Mouse (Mus musculus) kidney, embryonic 14.5 days (tissue): ENCODE results near the gene Kmo. TPM values are rescaled to one million over a fixed set of nuclear protein-coding genes. Genes with fewer than 3 reads are reported as not detected.

ENCODE experiments used
- ATAC-seq: fragments of 200-750 bp; cut with Nextera tagmentation; 2 replicates; pipeline ENCODE4 v1.8.0; 2017; ENCODE audit warnings: moderate number of reproducible peaks, mild to moderate bottlenecking, moderate TSS enrichment, moderate library complexity; ENCODE audit not compliant: low FRiP score, low TSS enrichment
- H3K27ac ChIP-seq: fragments of 300-500 bp; sonication (generic); 2 replicates; pipeline ENCODE4 v1.5.1; 2014; ENCODE audit warnings: low read depth, mild to moderate bottlenecking, low read length, moderate library complexity, mixed read lengths
- H3K27me3 ChIP-seq: fragments of 300-500 bp; sonication (generic); 2 replicates; pipeline ENCODE4 v1.6.1; 2014; ENCODE audit warnings: mild to moderate bottlenecking, low read length; ENCODE audit not compliant: control insufficient read depth, insufficient read depth
- H3K36me3 ChIP-seq: fragments of 300-500 bp; sonication (generic); 2 replicates; pipeline ENCODE4 v1.6.1; 2014; ENCODE audit warnings: low read length, mixed read lengths; ENCODE audit not compliant: control insufficient read depth, insufficient read depth
- H3K4me1 ChIP-seq: fragments of 300-500 bp; sonication (generic); 2 replicates; pipeline ENCODE4 v1.6.1; 2014; ENCODE audit warnings: low read length, mixed read lengths; ENCODE audit not compliant: control insufficient read depth, insufficient read depth
- H3K4me2 ChIP-seq: fragments of 300-500 bp; sonication (generic); replicated peaks from 2 replicates; pipeline ENCODE4 v1.6.1; 2014; ENCODE audit warnings: low read depth, mild to moderate bottlenecking, low read length
- H3K4me3 ChIP-seq: fragments of 300-500 bp; sonication (generic); 2 replicates; pipeline ENCODE4 v1.5.1; 2014; ENCODE audit warnings: mild to moderate bottlenecking, low read length
- H3K9ac ChIP-seq: fragments of 300-500 bp; sonication (generic); 2 replicates; pipeline ENCODE4 v1.6.1; 2014; ENCODE audit warnings: low read depth, mild to moderate bottlenecking, low read length, moderate library complexity
- H3K9me3 ChIP-seq: fragments of 300-500 bp; sonication (generic); 2 replicates; pipeline ENCODE4 v1.6.1; 2016; ENCODE audit warnings: low read length; ENCODE audit not compliant: control insufficient read depth
- WGBS: fragments of 180-500 bp; shearing (Covaris S2); extraction: QIAGEN DNeasy Blood & Tissue Kit; methylation state at CpG from one replicate; pipeline ENCODE4 v1.1.7; 2014; 5-methylcytosine and 5-hydroxymethylcytosine counted together
- polyA plus RNA-seq: library from polyadenylated mRNA; unstranded; fragments of >200 nt; fragmentation: Nextera tagmentation; extraction: Ambion mirVana; gene quantifications from 2 replicates; pipeline ENCODE4 v1.2.1, GENCODE M21; 2014

Gene Kmo
- polyA plus RNA-seq, 1 experiment from 2014 or later = not detected

DNA sequence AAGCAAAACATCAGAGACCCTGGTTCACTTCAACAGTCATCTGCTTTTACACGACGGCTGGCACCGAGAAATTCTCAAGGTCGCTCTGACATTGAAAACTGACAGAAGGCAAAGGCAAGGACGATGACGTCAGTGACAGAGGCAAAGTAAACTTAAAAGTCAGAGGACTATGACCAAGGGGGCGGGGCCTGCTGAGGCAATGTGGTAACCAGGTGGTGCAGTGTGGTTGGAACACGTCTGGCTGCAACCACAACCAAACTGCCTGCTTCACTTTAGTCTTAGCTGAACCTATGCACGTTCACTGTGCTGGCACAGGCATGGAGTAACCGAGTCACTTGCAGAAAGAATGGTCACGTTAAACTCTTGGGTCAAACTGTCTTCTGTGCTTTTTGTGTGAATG is 17.9 kb upstream of the Kmo start:
- no peak for ATAC-seq
- H3K4me1 ChIP-seq = no peaks in the 10 kb centered on the region
- 92% methylated on average over 11 of the region's 11 CpGs for WGBS
- H3K36me3 ChIP-seq = peaks cover 49% of the 10 kb centered on the region
- H3K4me2 ChIP-seq = no peak overlapping the region
- no peak overlapping the region for H3K4me3 ChIP-seq
- H3K9me3 ChIP-seq = no peaks in the 10 kb centered on the region
- no peaks in the 10 kb centered on the region for H3K27me3 ChIP-seq
- H3K9ac ChIP-seq = no peak overlapping the region
- H3K27ac ChIP-seq = no peak overlapping the region

DNA sequence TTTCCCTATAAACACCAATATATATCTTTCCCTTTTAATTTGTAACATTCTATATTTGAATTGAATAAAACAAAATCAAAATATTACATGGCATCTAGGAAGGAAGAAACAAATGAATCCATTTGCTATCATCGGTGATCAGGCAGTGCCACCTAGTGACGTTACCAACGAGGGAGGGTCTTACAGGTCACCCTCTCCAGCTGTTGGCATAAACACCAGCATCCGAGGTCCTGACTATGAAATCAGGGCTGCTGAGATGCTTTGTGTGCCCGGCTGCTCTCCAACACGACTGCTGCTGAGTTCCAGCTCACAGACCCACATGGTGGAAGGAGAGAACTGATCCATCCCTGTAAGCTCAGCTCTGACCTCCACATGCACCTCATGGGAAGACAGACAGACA is 16.8 kb upstream of the Kmo start:
- no peak overlapping the region for H3K27ac ChIP-seq
- no peaks in the 10 kb centered on the region for H3K27me3 ChIP-seq
- H3K4me2 ChIP-seq = no peak overlapping the region
- H3K9me3 ChIP-seq = no peaks in the 10 kb centered on the region
- H3K4me3 ChIP-seq = no peak overlapping the region
- H3K4me1 ChIP-seq = no peaks in the 10 kb centered on the region
- no peak for ATAC-seq
- peaks cover 60% of the 10 kb centered on the region for H3K36me3 ChIP-seq
- no peak overlapping the region for H3K9ac ChIP-seq
- WGBS = 70% methylated on average over 6 of the region's 6 CpGs

DNA sequence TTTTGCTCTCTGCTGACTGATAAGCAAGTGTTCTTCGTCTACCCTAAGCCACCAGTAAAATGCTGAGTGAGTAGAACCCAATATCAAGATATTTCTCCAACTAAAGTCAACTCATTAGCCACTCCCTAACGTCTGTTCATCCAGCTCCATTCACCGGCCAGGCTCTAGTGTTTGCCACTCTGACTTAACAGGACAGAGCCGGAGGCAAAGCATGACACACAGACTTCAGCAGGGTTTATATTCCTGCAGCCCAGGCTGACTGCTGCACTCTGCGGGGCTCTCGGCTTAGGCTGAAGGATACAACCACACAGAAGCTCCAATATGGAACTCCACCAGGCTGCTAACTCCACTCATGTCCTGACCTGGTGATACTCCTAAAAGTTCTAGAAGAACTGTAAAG is 12.9 kb upstream of the Kmo start:
- no peaks in the 10 kb centered on the region for H3K9me3 ChIP-seq

DNA sequence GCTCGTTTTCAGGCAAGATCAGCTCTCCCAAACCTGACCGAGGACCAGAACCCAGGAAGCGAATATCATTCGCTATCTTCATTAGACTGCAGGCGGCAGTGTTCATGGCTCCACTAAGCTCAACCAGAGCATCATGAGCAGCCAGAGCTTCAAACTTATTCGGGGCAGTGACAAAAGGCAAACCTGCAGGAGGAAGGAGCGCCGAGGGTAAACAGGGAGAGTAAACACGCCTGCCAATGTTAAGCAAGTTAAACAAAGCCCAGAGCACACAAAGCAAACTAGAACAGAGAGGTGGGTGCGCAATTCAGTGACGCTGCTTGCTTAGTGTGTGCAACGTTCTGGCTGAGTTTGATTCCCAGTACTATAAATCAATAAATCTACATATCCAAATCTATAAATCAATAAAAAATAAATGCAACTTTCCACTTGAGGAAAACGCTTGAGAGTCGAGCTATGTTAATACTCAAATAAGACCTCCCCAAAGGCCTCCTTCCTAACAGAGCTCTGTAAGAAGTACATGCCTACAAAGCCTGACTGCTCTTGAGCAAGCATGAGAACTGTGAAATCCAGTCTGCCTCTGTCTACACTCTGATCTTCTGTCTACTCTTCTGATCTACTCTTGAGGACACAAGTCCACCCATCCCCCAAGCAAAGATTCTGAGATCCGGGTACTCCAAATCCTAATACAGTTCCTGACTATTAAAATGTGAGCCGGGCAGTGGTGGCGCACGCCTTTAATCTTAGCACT is 12.2 kb upstream of the Kmo start:
- ATAC-seq = no peak
- no peak overlapping the region for H3K4me2 ChIP-seq
- H3K9ac ChIP-seq = no peak overlapping the region
- 96% methylated on average over 18 of the region's 18 CpGs for WGBS
- H3K36me3 ChIP-seq = peaks cover 79% of the 10 kb centered on the region
- no peak overlapping the region for H3K27ac ChIP-seq
- no peak overlapping the region for H3K4me3 ChIP-seq
- H3K27me3 ChIP-seq = no peaks in the 10 kb centered on the region
- H3K4me1 ChIP-seq = no peaks in the 10 kb centered on the region
- H3K9me3 ChIP-seq = no peaks in the 10 kb centered on the region

More for the DNA sequence above, 12.9 kb upstream of the Kmo start:
- Histone ChIP-seq H3K9ac (no peak overlapping the region), H3K4me3 (no peak overlapping the region), H3K4me2 (no peak overlapping the region), H3K36me3 (peaks cover 84% of the 10 kb centered on the region), H3K27me3 (no peaks in the 10 kb centered on the region), H3K27ac (no peak overlapping the region), H3K4me1 (no peaks in the 10 kb centered on the region)
- 95% methylated on average over 6 of the region's 6 CpGs for WGBS
- no peak for ATAC-seq

DNA sequence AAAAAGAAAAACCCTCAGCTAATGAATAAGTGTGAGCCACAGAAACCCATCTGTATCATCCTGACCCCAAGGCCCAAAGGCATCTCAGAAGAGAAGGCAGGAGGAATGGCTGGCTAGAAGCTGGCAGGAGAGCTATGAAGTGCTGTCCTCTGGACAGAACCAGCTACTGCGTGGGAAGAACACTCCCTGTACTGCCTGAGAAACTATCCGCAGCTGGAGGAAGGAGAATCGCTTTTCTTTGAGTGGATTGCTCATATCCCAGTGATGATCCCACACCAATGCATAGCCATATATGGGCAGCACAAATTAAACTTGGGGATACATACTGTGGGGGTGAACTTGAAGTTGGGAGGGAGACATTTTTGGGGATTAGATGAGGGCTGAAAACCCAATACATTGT is 11.5 kb upstream of the Kmo start:
- Histone ChIP-seq H3K4me3 (no peak overlapping the region), H3K4me1 (no peaks in the 10 kb centered on the region), H3K9ac (no peak overlapping the region), H3K4me2 (no peak overlapping the region), H3K27ac (no peak overlapping the region), H3K9me3 (no peaks in the 10 kb centered on the region), H3K27me3 (no peaks in the 10 kb centered on the region), H3K36me3 (peaks cover 78% of the 10 kb centered on the region)
- WGBS = 96% methylated on average over 3 of the region's 3 CpGs
- ATAC-seq = no peak

DNA sequence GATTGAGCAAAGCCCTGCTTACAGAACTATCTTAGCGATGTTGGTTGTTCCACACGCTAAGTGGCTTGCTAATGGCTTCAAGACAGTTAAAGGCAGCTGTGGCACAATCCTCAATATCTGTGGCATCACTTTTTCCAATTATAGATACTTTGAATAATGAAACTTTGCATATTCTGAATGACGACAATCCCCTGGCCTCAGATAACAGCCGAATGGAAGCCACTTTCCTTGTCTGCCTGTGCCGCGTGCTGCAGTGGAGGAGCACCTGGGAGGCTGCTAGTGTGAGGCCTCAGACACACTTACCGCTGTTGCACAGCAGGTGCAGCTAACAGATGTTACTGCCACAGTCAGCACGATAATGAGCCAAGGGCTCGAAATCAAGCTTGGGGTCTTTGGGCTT is 5.2 kb upstream of the Kmo start:
- H3K4me3 ChIP-seq = no peak overlapping the region
- H3K4me2 ChIP-seq = no peak overlapping the region
- WGBS = 96% methylated on average over 9 of the region's 9 CpGs
- H3K9ac ChIP-seq = no peak overlapping the region
- H3K4me1 ChIP-seq = no peaks in the 10 kb centered on the region
- no peaks in the 10 kb centered on the region for H3K27me3 ChIP-seq
- H3K36me3 ChIP-seq = peaks cover 67% of the 10 kb centered on the region
- no peak overlapping the region for H3K27ac ChIP-seq
- ATAC-seq = no peak
- no peaks in the 10 kb centered on the region for H3K9me3 ChIP-seq

DNA sequence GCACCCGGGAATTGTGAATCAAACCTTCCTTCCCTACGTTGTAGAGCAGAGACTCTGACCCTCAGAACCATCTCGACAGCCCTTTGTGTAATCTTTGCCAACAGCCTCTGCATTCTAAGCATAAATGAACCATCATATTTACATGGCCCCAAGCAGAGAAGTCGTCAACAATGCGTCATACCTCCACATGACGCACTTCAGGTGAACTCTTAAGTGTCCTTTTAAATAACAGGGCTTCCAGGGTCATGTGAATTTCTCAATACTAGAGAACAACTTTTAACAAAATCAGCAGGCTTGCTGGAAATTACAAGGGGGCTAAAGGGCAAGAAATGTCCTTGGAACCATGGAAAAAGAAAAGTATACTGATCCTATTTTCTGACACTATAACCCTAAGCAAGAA is 3.5 kb downstream of the Kmo start:
- Histone ChIP-seq H3K27ac (no peak overlapping the region), H3K4me3 (no peak overlapping the region), H3K9me3 (no peaks in the 10 kb centered on the region), H3K4me2 (no peak overlapping the region), H3K4me1 (peaks cover 7% of the 10 kb centered on the region; the same call in 1 of the 2 replicates), H3K9ac (no peak overlapping the region), H3K36me3 (peaks cover 3% of the 10 kb centered on the region; the same call in 1 of the 2 replicates), H3K27me3 (no peaks in the 10 kb centered on the region)
- 91% methylated on average over 6 of the region's 6 CpGs for WGBS
- no peak for ATAC-seq

DNA sequence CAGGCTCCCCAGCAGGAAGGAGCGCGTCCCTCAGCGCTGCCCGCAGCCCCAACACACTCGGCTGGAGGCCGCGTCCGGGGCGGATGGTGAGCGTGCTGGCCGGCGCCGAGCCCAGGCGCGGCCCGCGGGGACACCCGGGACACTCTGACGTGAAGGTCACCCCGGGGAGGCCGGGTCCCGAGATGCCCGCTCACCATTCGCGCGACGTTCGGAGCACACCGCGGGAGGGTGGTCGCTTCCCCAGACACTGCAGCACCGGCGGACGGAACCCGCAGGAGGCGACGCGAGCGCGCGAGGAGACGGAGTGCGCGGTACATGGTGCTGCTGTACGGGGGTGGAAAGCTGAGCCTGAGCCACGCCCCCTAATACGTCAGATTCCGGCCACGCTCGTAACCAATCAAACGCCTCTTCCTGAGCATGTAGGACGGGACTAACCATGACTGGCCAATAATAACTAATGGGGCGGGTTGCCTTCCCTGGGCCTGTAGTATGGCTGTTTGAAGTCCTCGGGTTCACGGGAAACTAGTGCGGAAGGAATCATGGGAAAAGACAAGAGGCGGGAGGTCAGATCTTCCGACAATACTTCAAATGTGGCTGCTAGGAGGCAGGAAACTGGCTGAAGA is 5.2 kb downstream of the Kmo start, which contains the start of gene Fh1:
TSS of gene Fh1 (minus strand) at position 379 of the 623 bp plus-strand sequence.
- peak within 1 kb of the TSS; percentile 79 for H3K27ac ChIP-seq
- H3K36me3 ChIP-seq = 0 out of 2 replicates have a peak, but pooled peaks cover 2% of the 10 kb centered on the region
- peaks cover 7% of the 10 kb centered on the region; the same call in 1 of the 2 replicates for H3K4me1 ChIP-seq
- no peaks in the 10 kb centered on the region for H3K9me3 ChIP-seq
- no peaks in the 10 kb centered on the region for H3K27me3 ChIP-seq
- peak within 1 kb of the TSS; percentile 91 for H3K9ac ChIP-seq
- WGBS = under 1% methylated on average over 58 of the region's 58 CpGs
- ATAC-seq = peak; percentile 100
- peak within 1 kb of the TSS; percentile 84 for H3K4me3 ChIP-seq
- peak within 1 kb of the TSS; percentile 77 for H3K4me2 ChIP-seq
